Mouse (Mus musculus) forebrain, postnatal 0 days (tissue): ENCODE data around the gene Evl. TPM values are rescaled to one million over a fixed set of nuclear protein-coding genes. Genes with fewer than 3 reads are reported as not detected.

Source experiments
- ATAC-seq: fragments of 200-750 bp; cut with Nextera tagmentation; 2 replicates; pipeline ENCODE4 v1.8.0; 2017; ENCODE audit warnings: mild to moderate bottlenecking, moderate library complexity
- DNase-seq: peaks from one replicate; pipeline ENCODE4 v3.0.0-alpha.2; 2015
- H3K27ac ChIP-seq: fragments of 300-500 bp; sonication (generic); 2 replicates; pipeline ENCODE4 v1.5.1; 2014; ENCODE audit warnings: low read depth, mild to moderate bottlenecking, antibody characterized with exemption, low read length, moderate library complexity, mixed read lengths
- H3K27me3 ChIP-seq: fragments of 300-500 bp; sonication (generic); 2 replicates; pipeline ENCODE4 v1.6.1; 2014; ENCODE audit warnings: mild to moderate bottlenecking, low read length, mixed read lengths; ENCODE audit not compliant: insufficient read depth
- H3K36me3 ChIP-seq: fragments of 300-500 bp; sonication (generic); 2 replicates; pipeline ENCODE4 v1.6.1; 2014; ENCODE audit warnings: mild to moderate bottlenecking, moderate library complexity; ENCODE audit not compliant: insufficient read depth
- H3K4me1 ChIP-seq: fragments of 300-500 bp; sonication (generic); 2 replicates; pipeline ENCODE4 v1.6.1; 2014; ENCODE audit warnings: antibody characterized with exemption; ENCODE audit not compliant: insufficient read depth
- H3K4me2 ChIP-seq: fragments of 300-500 bp; sonication (generic); 2 replicates; pipeline ENCODE4 v1.6.1; 2014; ENCODE audit warnings: low read depth, mild to moderate bottlenecking, moderate library complexity
- H3K4me3 ChIP-seq: fragments of 300-500 bp; sonication (generic); 2 replicates; pipeline ENCODE4 v1.5.1; 2014; ENCODE audit warnings: low read depth, low read length, mixed read lengths
- H3K9ac ChIP-seq: fragments of 300-500 bp; sonication (generic); 2 replicates; pipeline ENCODE4 v1.6.1; 2014; ENCODE audit warnings: mild to moderate bottlenecking
- H3K9me3 ChIP-seq: fragments of 300-500 bp; sonication (generic); 2 replicates; pipeline ENCODE4 v1.6.1; 2016; ENCODE audit warnings: low read length
- CTCF ChIP-seq: sonication (generic); IDR thresholded peaks from 2 replicates; pipeline ENCODE4 v1.5.1; 2016; ENCODE audit warnings: antibody characterized with exemption, control low read depth, low read depth
- WGBS: fragments of 180-500 bp; shearing (Covaris S2); extraction: QIAGEN DNeasy Blood & Tissue Kit; methylation state at CpG from one replicate; pipeline ENCODE4 v1.1.7; 2014; 5-methylcytosine and 5-hydroxymethylcytosine counted together
- polyA plus RNA-seq: library from polyadenylated mRNA; unstranded; fragments of >200 nt; fragmentation: Nextera tagmentation; extraction: Ambion mirVana; gene quantifications from 2 replicates; pipeline ENCODE4 v1.2.1, GENCODE M21; 2015
- total RNA-seq: library from RNA; depleted of rRNA; stranded (reverse); fragments of >200 nt; gene quantifications from 2 replicates; pipeline ENCODE4 v1.2.3, GENCODE M21; 2014

Evl gene
- total and polyA plus RNA-seq, 2 experiments from 2014 or later = 183 to 260 TPM

DNA sequence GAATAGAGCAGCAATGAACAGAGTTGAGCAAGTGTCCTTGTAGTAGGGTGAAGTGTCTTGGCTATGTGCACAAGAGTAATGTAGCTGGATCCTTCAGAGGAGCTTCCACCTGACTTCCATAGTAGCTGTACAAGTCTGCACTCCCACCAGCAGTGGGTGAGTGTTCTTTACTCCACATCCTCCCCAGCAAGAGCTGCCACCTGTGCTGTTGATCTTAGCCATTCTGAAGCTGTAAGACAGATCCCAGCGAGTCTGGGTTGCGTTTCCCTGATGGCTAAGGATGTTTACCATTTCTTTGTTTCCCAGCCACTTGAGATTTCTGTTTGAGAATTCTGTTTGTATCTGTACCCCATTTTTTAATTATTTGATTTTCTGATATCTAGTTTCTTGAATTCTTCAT is 35.6 kb downstream of the Evl start:
- H3K4me3 ChIP-seq = no peak overlapping the region
- no peak for DNase-seq
- no peaks in the 10 kb centered on the region for H3K4me1 ChIP-seq
- H3K4me2 ChIP-seq = no peak overlapping the region
- no peak for TF ChIP-seq CTCF
- ATAC-seq = no peak
- no peaks in the 10 kb centered on the region for H3K36me3 ChIP-seq
- H3K27ac ChIP-seq = no peak overlapping the region
- no peaks in the 10 kb centered on the region for H3K9me3 ChIP-seq
- WGBS = 88% methylated on average over 2 of the region's 2 CpGs
- H3K9ac ChIP-seq = no peak overlapping the region
- no peaks in the 10 kb centered on the region for H3K27me3 ChIP-seq

- H3K9ac ChIP-seq = no peak overlapping the region
- H3K36me3 ChIP-seq = no peaks in the 10 kb centered on the region
- H3K27me3 ChIP-seq = no peaks in the 10 kb centered on the region
- no peak overlapping the region for H3K4me3 ChIP-seq
- WGBS = 72% methylated on average over 5 of the region's 5 CpGs
- no peak for TF ChIP-seq CTCF
- no peaks in the 10 kb centered on the region for H3K4me1 ChIP-seq
- ATAC-seq (no peak), DNase-seq (no peak)
- H3K4me2 ChIP-seq = no peak overlapping the region
- H3K27ac ChIP-seq = no peak overlapping the region
- H3K9me3 ChIP-seq = no peaks in the 10 kb centered on the region
Measured at GRCm38 (mm10) chr12:108591586-108591985, 37.1 kb downstream of the Evl start.

DNA sequence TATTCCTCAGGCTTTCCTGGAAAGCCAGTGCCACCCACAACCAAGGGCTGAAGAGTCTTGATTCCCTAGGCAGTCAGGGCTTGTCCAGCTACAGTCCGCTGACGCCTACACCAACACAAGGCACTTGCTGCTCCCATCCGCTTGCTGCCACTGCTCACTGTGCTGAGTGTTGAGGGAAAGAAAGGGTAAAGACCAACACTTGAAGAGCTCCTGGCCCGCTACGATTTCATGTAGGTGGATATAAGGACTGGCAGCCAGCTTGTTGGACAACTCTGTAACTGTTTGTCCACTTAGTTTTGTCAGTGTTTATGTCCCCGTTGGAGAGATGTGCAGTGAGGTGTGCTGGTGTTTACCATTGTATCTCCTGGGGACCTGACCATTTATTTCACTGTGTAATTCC is 38.3 kb downstream of the Evl start:
- Histone ChIP-seq H3K4me2 (no peak overlapping the region), H3K9ac (no peak overlapping the region), H3K27ac (no peak overlapping the region), H3K4me1 (no peaks in the 10 kb centered on the region), H3K9me3 (no peaks in the 10 kb centered on the region), H3K4me3 (no peak overlapping the region), H3K36me3 (no peaks in the 10 kb centered on the region), H3K27me3 (no peaks in the 10 kb centered on the region)
- TF ChIP-seq CTCF = no peak
- ATAC-seq (no peak), DNase-seq (no peak)
- WGBS = 89% methylated on average over 6 of the region's 6 CpGs

GRCm38 (mm10) chr12:108600864-108601263 is 46.3 kb downstream of the Evl start:
- no peak for DNase-seq
- H3K4me3 ChIP-seq = no peak overlapping the region
- peak overlapping the region; percentile 30 for H3K27ac ChIP-seq
- H3K4me2 ChIP-seq = peak overlapping the region; percentile 15; the same call in 1 of the 2 replicates
- no peak for ATAC-seq
- H3K4me1 ChIP-seq = peaks cover 19% of the 10 kb centered on the region
- TF ChIP-seq CTCF = no peak
- H3K9me3 ChIP-seq = no peaks in the 10 kb centered on the region
- no peaks in the 10 kb centered on the region; the same call in 1 of the 2 replicates for H3K36me3 ChIP-seq
- H3K9ac ChIP-seq = 0 out of 2 replicates have a peak overlapping the region, but pooled peaks have one; percentile 22
- 49% methylated on average over 4 of the region's 4 CpGs for WGBS
- no peaks in the 10 kb centered on the region for H3K27me3 ChIP-seq

DNA sequence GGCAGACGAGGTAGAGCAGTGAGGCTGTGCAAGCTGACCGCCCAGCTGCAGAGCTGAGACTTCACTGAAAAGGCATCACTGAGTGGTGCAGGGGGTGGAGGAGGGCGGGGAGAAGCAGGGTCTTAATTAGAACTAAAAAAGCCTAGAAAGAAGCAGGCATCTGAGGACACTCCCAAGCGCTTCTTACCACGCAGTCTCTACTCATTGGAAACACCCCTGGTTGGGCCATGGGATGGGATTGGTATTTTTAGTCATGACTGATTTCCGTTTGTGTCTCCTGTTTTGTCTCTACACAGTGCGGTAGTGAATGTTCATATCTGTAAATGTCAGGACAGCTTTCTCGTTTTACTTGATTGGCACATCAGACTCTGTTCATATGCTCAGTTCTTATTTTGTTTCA is 46.8 kb downstream of the Evl start:
- Histone ChIP-seq H3K4me1 (peaks cover 22% of the 10 kb centered on the region), H3K9ac (0 out of 2 replicates have a peak overlapping the region, but pooled peaks have one; percentile 22), H3K4me2 (peak overlapping the region; percentile 15; the same call in 1 of the 2 replicates), H3K4me3 (no peak overlapping the region), H3K9me3 (no peaks in the 10 kb centered on the region), H3K36me3 (no peaks in the 10 kb centered on the region; the same call in 1 of the 2 replicates), H3K27ac (peak overlapping the region; percentile 30), H3K27me3 (no peaks in the 10 kb centered on the region)
- 28% methylated on average over 8 of the region's 8 CpGs for WGBS
- TF ChIP-seq CTCF = no peak
- DNase-seq (peak; percentile 69), ATAC-seq (peak; percentile 58)

DNA sequence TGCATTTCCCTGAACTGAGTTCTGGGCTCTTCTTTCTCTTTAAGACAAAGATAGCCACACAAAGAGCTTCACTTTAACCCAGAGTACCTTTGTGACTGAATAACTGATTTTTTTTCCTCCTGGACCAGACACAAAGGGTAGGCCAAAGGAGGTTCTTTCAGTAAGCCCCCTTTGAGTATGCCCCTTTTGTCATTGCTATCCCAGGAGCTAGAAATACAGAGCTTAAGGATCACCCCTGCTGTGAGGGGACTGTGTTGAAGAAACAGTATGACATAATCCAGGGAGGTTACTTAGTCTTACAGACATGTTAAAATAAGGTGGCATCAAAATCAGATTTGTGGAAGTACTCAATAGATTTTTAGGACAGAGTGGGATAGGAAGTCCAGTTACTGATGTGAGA is 50.0 kb downstream of the Evl start:
- ATAC-seq = no peak
- no peaks in the 10 kb centered on the region for H3K36me3 ChIP-seq
- TF ChIP-seq CTCF = no peak
- H3K4me1 ChIP-seq = peaks cover 33% of the 10 kb centered on the region
- no peak overlapping the region for H3K9ac ChIP-seq
- no peak overlapping the region for H3K4me2 ChIP-seq
- no peaks in the 10 kb centered on the region for H3K27me3 ChIP-seq
- no peaks in the 10 kb centered on the region for H3K9me3 ChIP-seq
- no peak overlapping the region for H3K27ac ChIP-seq
- no peak overlapping the region for H3K4me3 ChIP-seq
- DNase-seq = no peak

- H3K9ac ChIP-seq = peak overlapping the region; percentile 52
- no peaks in the 10 kb centered on the region for H3K27me3 ChIP-seq
- H3K4me3 ChIP-seq = peak overlapping the region; percentile 42
- H3K4me1 ChIP-seq = peaks cover 33% of the 10 kb centered on the region
- DNase-seq = peak; percentile 76
- TF ChIP-seq CTCF = no peak
- no peaks in the 10 kb centered on the region for H3K36me3 ChIP-seq
- H3K4me2 ChIP-seq = peak overlapping the region; percentile 42
- peak; percentile 89 for ATAC-seq
- H3K9me3 ChIP-seq = no peaks in the 10 kb centered on the region
- WGBS = 11% methylated on average over 12 of the region's 12 CpGs
- H3K27ac ChIP-seq = peak overlapping the region; percentile 85
Measured at GRCm38 (mm10) chr12:108605521-108606281, 51.2 kb downstream of the Evl start.
